Mouse (Mus musculus) kidney, postnatal 25 days (tissue): ENCODE results near the gene Cnnm2.
"Not testable (repeated sequence)": the region's sequence is repeated elsewhere in the genome, so short reads cannot be mapped to it uniquely, and the experiment has no call there.

Experiments used
- DNase-seq, 2 experiments: peaks; one replicate each; pipeline ENCODE4 v3.0.0; 2021; ENCODE audit warnings: mixed read lengths in 2 of 2

The Cnnm2 gene

DNA sequence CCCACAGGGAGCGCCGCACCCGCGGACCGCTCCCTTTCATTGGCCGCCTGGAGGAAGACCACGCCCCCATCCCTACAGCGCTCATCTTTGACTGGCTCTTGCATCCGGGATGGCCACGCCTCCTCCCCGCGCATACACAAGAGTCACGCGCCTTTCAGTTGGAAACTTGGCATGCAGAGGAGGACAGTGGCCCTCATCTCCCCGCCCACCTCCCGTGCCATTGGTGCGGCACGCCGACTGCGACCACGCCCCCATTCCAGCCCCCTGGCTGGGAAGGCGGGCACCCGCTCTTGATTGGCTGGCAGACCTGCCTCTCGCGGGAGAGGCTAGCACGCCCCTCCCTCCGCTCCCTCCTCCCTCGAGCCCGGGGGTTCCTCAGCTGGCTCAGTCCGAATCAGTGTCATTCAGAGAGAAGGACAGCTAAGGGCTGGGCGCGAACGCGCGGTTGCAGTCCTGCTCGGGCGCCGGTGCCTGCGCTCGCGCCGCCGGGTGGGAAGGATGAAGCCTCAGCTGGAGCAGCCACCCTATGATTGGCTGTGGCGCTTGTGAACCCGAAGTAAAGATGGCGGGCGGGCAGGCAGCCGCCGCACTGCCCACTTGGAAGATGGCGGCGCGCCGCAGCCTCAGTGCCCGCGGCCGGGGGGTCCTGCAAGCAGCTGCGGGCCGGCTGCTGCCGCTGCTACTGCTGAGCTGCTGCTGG lies at the start of gene Cnnm2:
Gene Cnnm2 (plus strand): TSS at position 350 of the 700 bp plus-strand sequence.
- DNase-seq, result peak; percentile 100

DNA sequence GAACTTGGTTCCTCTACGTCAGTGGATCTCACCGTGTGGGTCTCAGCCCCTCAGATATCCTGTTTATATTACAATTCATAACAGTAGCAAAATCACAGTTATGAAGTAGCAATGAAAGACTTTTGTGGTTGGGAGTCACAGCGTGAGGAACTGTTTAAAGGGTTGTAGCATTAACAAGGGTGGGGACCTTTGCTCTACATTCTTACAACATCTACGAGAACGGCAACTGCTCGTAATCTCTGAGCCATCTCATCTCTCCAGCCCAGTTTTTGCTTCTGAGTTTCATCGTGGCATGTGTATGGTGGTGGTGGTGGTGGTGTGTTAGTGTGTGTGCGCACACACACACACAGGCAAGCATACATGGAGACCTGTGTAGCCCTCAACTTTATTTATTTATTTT lies 47.2 kb upstream of the Cnnm2 start:
- no peak for DNase-seq

DNA sequence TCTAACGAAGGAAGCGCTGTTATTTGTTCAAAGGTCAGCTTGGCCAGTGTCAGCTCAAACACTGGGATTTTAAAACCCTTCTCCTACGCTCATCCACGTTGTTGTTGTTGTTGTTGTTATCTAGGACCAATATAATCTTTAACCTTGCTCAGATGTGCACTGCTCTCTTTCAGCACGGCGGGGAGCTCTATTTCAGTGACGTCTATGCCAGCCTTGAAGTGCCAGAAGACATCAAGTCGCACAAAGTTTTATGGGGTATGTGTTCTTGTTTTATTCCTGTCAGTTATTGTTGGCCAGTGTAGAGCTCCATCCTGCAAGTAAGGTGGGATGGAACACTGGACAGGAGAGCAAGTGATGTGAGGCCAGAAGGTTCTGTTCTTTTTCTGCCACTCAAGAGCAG lies 46.4 kb upstream of the Cnnm2 start:
- DNase-seq, result no peak

DNA sequence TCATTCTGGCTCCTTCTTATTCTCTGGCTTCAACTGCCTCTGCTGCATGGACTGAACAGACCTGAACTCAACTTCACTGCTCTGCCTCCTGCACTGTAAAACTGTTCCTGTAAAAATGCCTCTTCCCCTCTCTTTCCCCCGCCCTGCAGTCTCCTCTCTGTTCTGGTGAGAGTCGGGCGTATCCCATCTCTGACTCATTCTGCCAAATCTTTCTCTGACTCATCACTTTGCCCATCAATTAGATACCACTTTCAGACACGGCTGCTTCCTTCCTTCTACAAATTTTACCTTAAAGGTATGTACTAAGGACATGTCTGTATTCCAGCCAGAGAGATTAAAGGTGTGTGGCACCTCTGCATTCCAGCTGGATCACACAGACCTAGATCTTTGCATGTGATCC lies 43.2 kb upstream of the Cnnm2 start:
- DNase-seq, result no peak

DNA sequence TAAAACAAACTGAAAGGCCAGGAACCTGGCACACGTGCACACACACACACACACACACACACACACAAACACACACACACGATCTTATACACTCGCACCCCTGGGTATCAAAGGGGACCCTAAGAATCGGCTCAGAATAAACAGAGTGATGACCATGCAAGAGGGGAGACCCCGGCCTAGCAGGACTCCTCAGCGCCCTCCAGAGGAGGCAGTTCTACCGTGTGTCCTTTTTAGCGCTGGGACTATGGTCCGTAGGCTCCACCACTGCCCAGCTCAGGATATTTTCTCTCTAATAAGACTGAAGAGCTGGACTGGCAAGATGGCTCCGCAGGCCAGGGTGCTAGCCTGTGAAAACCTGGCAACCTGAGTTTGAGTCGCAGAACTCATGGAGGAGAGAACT lies 37.0 kb upstream of the Cnnm2 start:
- no peak for DNase-seq

DNA sequence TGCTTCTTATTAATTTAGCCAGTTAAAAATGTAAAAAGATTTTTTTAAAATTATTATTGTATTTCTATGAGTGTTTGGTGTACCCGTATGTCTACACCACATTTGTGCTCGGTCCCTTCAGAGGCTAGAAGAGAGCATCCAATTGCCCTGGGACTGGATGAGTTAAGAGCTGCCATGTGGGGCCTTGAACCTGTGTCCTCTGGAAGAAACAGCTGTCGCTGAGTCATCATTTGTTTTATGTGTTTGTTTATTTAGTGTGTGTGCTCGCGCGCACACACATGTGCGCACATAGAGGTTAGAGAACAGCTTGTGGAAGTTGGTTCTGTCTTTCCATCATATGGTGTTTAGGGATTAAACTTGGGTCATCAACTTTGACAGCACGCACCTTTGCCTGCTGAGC lies 35.3 kb upstream of the Cnnm2 start:
- no peak for DNase-seq

DNA sequence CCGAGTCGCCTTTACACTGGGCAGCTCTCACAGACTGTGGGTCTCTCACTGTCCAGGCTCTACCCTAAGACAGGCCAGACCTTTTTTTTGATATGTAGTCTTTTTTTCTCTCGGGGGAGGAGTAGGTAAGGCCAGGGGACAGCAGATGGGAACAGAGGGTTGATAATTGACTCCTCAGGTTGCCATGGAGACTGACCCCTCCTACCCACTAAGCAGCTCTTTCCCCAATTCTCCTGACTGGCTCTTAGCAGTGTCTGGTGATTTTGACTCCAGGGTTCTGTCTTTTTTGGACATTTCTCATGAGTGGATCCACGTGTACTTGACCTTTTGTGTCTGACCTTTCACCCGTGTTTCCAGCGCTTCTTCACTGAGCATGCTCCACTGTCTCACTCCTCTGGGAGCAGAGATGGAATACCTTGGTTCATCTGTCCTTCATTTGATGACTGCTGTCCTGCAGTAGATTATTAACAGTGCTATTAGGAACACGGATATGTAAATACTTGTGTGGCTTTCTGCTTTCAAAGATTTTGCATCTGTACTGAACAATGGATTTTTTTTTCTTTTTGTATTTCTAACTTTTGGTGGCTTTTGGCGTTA lies 34.2 kb upstream of the Cnnm2 start:
- peak; percentile 65 to 70 for DNase-seq

DNA sequence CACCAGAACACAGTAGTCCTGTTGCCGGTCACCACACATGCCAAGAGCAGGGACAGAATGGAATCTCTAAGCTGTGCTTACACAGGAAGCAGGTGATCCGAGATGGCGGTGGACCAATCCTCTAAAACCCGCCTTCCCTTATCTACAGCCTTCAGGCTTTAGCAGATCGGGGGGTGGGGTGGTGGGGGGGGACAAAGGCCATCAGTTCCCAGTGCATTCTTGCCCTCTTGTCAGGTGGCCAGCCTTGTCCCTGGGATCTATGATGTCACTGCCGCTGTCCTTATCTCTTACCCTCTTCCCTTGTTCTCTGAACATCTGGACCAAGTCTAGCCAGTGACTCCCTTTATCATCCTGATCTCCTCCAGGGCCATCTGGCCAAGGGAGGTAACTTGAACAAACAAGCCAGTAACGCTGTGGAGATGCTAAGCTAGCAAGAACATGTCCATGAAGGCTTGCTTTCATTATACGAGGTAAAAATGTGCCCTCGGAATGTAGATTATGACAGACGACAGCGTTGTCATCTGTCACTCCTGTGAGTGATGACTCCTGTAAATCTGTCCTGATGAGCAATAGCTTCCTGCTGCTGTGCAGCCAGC lies 33.4 kb upstream of the Cnnm2 start:
- no peak for DNase-seq

DNA sequence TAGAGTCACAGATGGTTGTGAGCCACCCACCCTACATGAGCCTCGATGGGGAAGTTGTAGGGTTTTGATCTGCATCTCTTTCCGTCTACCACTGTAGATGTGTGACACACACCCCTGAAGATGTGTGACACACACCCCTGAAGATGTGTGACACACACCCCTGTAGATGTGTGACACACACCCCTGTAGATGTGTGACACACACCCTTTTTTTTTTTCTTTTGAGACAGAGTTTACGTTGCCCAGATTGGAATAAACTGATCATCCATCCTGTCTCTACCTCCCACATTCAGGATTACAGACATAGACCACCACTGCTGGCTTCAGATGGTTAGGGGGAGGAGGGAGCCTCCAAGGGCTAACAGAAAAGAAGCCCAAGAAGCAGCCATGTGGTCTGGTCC lies 32.5 kb upstream of the Cnnm2 start:
- DNase-seq, result no peak

DNA sequence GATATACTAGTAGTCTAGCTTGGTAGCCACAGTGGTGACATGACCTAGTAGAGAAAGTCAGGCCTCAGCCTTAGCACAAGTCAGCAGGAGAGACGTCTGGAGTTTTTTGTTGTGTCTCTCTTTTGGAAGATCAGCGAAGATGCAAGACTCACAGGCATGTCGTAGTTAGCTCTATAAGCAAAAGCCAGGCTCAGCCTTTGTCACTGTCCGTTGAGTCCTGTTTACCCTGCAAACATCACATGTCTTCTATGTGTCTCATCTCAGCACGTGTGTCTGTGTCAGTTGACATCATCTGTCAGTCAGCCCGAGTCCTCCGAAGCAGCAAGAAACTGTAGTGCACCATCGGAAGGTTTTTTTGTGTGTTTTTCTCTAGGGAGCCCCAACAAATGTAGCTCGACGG lies 30.0 kb upstream of the Cnnm2 start:
- DNase-seq, result no peak

DNA sequence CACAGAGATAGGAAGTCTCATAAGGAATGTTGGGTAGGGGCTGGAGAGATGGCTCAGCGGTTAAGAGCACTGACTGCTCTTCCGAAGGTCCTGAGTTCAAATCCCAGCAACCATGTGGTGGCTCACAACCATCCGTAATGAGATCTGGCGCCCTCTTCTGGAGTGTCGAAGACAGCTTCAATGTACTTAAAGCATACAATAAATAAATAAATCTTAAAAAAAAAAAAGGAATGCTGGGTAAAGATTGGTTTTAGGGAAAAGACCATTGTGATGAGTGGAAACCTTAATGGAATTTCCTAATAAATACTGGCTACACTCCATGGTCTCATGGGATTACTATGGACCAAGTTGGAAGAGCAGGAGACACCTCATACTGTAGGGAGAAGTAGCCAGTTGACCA lies 28.7 kb upstream of the Cnnm2 start:
- DNase-seq, result peak in 1 of 2 experiments; percentile 15

DNA sequence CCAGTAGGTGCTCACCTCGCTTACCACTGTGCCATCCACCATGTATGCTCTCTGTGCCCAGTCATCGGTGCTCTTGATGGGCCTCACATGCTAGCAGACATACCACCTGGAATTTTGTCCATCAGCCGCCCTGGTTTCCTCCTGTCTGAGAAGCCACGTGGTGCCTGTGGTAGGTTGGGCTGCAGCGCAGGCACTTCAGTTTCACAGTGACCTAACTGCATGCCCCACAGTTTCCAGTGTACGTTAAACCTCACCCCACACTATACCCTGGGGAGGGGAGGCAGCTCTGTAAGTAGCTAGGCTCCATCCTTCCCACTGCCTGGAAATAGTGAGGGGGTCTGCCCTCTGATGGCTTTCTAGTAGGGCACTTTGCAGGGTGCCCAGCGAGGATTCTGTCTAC lies 27.8 kb upstream of the Cnnm2 start:
- no peak for DNase-seq

DNA sequence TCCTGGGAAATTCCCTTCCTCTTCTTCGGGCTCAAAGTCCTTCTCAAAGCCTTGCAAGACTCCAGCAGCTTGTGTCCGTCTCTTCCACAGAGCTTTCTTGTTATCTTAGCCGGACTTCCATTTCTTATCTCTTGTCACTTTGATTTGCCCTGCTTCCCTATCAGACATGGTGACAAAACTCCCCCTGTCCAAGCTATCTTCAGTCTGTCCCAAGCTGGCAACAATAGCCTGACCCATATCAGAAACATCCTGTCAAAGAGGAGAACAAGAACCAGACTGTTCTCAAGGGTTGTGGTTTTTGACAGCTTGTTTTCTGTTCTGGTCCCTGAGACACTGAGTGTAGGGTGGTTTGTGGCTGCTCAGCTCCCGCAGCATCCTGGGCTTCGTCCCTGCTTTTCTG lies 26.2 kb upstream of the Cnnm2 start:
- DNase-seq, result no peak

DNA sequence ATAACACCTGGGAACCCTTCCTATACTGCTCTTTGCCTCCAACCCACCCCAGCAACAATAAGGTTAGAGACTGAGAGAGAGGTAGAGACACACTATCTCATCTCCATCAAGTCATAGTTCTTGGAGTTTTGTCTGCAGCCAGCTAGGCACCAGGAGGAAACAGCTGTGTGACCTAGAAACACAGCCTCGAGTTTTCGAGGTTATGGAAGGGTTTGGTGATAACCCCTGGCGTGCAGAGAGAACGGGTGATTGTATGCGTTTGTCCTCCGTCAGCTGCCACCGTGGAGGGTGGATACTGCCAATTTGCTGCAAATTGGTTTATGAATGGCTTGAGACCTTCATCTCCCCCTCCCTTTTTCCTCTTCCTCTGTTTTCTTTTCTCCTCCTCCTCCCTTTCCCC lies 24.3 kb upstream of the Cnnm2 start:
- no peak for DNase-seq

DNA sequence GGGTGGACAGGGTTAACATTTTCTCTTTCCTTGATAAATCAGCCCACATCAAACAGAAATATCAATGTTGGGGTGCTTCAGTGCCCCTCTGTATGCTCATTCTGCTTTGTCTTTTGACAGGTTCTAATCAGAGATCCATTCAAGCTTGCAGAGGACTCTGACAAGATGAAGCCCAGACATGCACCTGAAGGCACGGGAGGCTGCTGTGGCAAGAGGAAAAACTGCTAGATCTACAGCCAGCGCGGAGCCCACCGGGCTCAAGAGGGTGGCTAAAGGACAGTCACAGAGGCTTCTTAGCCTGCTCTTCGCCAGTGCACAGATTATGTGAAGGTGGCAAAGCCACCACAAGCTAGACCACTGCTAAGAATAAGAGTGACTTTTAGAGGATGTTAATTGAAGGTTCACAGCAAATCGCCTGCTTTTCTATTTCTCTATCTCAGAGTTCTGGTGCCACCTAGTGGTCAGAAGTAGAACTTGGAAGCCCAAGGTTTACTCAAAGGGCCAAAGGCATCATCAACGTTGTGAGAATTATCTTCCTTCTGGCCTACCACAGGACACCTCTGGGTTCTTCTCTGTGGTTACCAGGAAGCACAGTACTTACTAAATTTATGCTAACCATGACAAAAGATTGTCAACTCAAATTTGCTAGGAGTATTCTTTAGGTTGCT lies 20.9 kb upstream of the Cnnm2 start:
- peak; percentile 43 to 84 for DNase-seq

DNA sequence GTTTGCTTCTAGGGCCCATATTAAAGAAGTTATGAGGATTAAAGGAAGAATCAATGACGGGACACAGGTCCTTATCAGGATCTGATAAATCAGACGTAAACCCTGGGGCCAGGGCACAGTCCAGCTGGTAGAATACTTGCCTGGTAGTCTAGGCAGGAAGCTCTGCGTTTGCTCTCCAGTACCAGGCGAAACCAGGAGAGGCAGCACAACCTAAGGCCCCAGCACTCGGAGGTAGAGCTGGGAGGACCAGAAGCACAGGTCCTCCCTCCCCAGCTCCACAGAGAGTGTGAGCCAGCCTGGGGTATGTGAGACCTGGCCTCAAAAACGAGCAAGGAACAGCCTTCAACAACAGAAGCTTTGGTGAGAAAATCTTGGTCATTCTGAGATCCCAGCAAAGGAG lies 19.8 kb upstream of the Cnnm2 start:
- DNase-seq, result no peak

DNA sequence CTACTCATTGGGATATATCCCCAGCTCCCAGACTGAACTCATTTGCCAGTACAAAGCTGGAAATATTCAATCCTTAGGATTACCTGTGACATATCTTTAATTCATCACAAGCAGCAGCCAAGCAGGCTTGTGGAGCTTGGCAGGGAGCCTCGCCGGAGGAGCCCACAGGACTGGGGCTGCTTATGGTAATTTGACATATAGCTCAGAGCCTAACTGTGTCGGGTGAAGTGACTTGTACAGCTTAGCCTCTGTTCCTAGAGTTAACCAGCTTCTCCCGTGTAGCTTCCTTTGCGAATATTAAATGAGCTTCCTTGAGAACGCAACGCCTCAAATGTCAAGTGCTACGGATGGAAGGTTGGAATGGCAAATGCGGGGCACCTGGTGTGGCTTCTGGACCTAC lies 16.7 kb upstream of the Cnnm2 start:
- no peak for DNase-seq

DNA sequence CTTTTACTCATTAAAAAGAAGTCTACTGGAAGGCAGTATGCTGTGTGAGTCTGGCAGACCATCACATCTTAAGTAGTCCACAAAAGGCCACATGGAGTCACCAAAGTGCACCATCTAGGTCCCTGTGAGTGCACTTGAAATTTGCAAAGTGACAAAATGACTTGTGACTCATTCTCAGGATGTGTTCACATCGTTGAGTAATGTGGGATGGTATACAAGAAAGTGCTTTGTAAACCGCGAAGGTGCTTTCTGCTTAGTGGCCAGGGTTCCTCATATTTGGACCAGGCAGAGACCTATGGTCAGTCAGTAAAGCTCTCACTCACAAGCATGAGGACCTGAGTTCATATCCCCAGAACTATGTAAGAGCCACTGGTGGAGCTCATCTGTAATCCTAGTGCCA lies 13.6 kb upstream of the Cnnm2 start:
- no peak for DNase-seq

DNA sequence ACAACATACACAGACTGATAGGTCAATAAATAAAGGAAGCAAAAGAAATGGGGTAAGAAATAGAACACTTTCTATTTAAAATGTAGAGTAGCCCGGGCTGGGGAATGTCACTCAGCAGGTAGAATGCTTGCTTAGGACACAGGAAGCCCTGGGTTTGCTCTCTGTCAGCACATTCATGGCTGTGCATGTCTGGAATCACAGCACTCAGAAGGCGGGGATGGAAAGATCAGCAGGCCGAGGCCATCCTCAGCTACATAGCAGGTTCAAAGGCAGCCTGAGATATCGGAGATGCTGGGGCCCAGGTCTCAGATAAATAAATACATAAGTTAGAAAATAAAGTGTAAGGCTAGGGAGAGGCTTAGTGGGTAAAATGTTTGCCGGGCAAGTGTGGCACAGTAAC lies 9.2 kb upstream of the Cnnm2 start:
- DNase-seq, result no peak

DNA sequence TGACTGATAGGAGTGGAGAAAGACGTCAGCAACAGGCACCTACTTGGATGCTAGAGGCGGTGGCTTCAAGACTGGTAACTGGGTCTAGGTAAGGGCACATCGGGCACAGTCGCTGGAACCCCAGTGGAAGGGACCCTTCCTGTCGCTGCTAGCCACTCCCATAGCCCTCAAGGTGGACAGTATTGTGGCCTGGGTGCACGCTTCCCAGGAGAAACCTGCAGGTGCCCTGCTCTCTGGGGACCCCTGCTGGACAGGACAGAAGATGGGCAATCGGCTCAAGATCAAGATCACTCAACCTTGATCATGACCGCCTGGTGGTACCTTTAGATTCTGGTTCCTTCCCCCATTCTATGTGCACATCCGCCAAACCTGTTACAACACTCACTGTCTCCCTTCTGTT lies 6.3 kb upstream of the Cnnm2 start:
- DNase-seq, result peak; percentile 74 to 78

DNA sequence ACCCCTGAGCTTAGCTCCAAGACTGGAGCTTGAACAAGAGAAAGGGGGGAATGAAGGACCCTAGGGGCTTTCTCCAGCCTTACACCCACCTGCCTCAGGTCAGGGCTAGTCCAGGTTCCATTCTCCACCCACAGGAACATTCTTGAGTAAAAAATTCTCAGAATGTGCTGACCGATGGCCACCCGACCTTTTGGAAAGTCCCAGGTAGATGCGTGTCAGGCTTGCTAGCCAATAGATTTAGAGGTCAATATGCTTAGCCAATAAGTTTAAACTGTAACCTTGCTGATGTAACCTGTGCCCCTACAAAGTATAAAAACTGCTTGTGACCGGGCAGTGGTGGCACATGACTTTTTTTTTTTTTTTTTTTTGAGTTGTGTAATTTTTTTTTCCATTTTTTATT lies 5.2 kb upstream of the Cnnm2 start:
- DNase-seq, result no peak

DNA sequence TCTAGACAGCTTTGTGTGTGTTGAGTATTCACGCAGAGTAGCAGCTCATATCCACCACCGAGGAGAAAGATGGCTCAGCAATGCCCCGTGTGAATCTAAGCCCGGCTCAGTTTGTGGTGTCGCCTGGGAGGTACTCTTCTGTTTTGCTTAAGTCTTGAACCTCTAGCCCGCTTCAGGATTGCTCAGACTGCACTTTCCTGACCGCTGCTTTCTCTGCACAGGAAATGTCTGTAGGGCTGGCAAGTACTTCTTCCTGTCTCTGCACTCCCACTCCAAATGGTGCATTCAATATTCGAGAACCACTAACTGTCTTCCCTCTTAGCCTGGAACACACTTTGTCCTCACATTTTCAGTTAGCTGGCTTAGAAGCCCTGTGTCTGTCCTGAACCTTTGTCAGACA lies 2.3 kb upstream of the Cnnm2 start:
- no peak for DNase-seq

DNA sequence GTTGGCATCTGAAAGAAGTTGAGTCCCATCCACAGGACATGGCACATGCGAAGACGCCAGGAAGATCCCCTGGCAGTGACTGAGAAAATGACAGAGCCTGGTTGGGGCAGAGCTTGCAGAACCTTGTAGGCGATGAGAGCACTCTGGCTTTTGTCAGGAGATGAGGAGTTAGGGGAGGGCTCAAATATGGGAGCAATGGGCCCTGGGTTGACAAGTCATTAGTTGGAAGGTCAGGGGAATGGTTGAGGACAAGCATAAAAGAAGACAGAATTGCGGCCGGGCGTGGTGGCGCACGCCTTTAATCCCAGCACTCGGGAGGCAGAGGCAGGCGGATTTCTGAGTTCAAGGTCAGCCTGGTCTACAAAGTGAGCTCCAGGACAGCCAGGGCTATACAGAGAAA lies 1.5 kb upstream of the Cnnm2 start:
- not testable (repeated sequence) for DNase-seq
